Mouse (Mus musculus): ENCODE results near the gene Rassf7.

Gene Rassf7

GRCm38 (mm10) chr7:141196619-141197282 lies 18.9 kb upstream of the Rassf7 start:
- no peak for DNase-seq (ENCODE audit: low spot score)

GRCm38 (mm10) chr7:141198121-141198520 lies 17.5 kb upstream of the Rassf7 start:
- DNase-seq (ENCODE audit: low spot score), result no peak

GRCm38 (mm10) chr7:141204546-141204945 lies 11.1 kb upstream of the Rassf7 start:
- no peak for DNase-seq (ENCODE audit: low spot score)

GRCm38 (mm10) chr7:141205504-141205903 lies 10.2 kb upstream of the Rassf7 start:
- no peak for DNase-seq (ENCODE audit: low spot score)

GRCm38 (mm10) chr7:141206182-141206937 lies 9.3 kb upstream of the Rassf7 start:
- DNase-seq (ENCODE audit: low spot score), result no peak

- no peak for DNase-seq (ENCODE audit: low spot score)
Measured at GRCm38 (mm10) chr7:141209526-141209925, 6.1 kb upstream of the Rassf7 start.

GRCm38 (mm10) chr7:141210137-141210536 lies 5.5 kb upstream of the Rassf7 start:
- DNase-seq (ENCODE audit: low spot score), result no peak

GRCm38 (mm10) chr7:141210606-141211131 lies 5.0 kb upstream of the Rassf7 start:
- DNase-seq (ENCODE audit: low spot score), result no peak

GRCm38 (mm10) chr7:141213133-141213532 lies 2.5 kb upstream of the Rassf7 start:
- no peak for DNase-seq (ENCODE audit: low spot score)

GRCm38 (mm10) chr7:141213605-141214235 lies 1.9 kb upstream of the Rassf7 start, which contains the start of gene Lmntd2:
Gene Lmntd2, minus strand, starts transcription at chr7:141214080.
- no peak for DNase-seq (ENCODE audit: low spot score)

- DNase-seq (ENCODE audit: low spot score), result no peak
Measured at GRCm38 (mm10) chr7:141214310-141214709, 1.4 kb upstream of the Rassf7 start.

GRCm38 (mm10) chr7:141215880-141216733 lies 447 bp downstream of the Rassf7 start:
- peak; percentile 89 for DNase-seq (ENCODE audit: low spot score)

- DNase-seq (ENCODE audit: low spot score), result no peak
Measured at GRCm38 (mm10) chr7:141216894-141217293, 1.2 kb downstream of the Rassf7 start.

GRCm38 (mm10) chr7:141217343-141218013 lies 1.8 kb downstream of the Rassf7 start:
- DNase-seq (ENCODE audit: low spot score), result no peak

- no peak for DNase-seq (ENCODE audit: low spot score)
Measured at GRCm38 (mm10) chr7:141218141-141218540, 2.5 kb downstream of the Rassf7 start.

GRCm38 (mm10) chr7:141218557-141219133 lies 3.0 kb downstream of the Rassf7 start:
- peak; percentile 74 for DNase-seq (ENCODE audit: low spot score)

- no peak for DNase-seq (ENCODE audit: low spot score)
Measured at GRCm38 (mm10) chr7:141219558-141220099, 4.0 kb downstream of the Rassf7 start.

GRCm38 (mm10) chr7:141220377-141220776 lies 4.7 kb downstream of the Rassf7 start:
- DNase-seq (ENCODE audit: low spot score), result no peak

GRCm38 (mm10) chr7:141221249-141222125 lies 5.8 kb downstream of the Rassf7 start:
- DNase-seq (ENCODE audit: low spot score), result peak; percentile 99

- no peak for DNase-seq (ENCODE audit: low spot score)
Measured at GRCm38 (mm10) chr7:141222126-141222467, 6.4 kb downstream of the Rassf7 start.

Measured in urinary bladder, postnatal 14 days (tissue).